Mouse (Mus musculus): Measurements from ENCODE around the gene Crym.

Crym gene

GRCm38 (mm10) chr7:120163581-120164251 is 38.2 kb downstream of the Crym start:
- no peak for DNase-seq (ENCODE audit: low spot score)

- no peak for DNase-seq (ENCODE audit: low spot score)
These were observed 43.7 kb downstream of the Crym start for GRCm38 (mm10) chr7:120158121-120158613.

GRCm38 (mm10) chr7:120157575-120158061 is 44.3 kb downstream of the Crym start:
- DNase-seq (ENCODE audit: low spot score) = no peak

- no peak for DNase-seq (ENCODE audit: low spot score)
These were observed 45.0 kb downstream of the Crym start for GRCm38 (mm10) chr7:120156841-120157409.

- no peak for DNase-seq (ENCODE audit: low spot score)
These were observed 51.0 kb downstream of the Crym start for GRCm38 (mm10) chr7:120150898-120151297.

- no peak for DNase-seq (ENCODE audit: low spot score)
These were observed 51.7 kb downstream of the Crym start for GRCm38 (mm10) chr7:120150257-120150656.

- DNase-seq (ENCODE audit: low spot score) = no peak
These were observed 56.7 kb downstream of the Crym start, which contains the start of gene Zp2 for GRCm38 (mm10) chr7:120145191-120145590. TSS of gene Zp2 (minus strand) at chr7:120145291.

GRCm38 (mm10) chr7:120142743-120143142 is 59.2 kb downstream of the Crym start:
- no peak for DNase-seq (ENCODE audit: low spot score)

Measured in c-Kit-positive CD71-positive TER-119-positive erythroid progenitor cells, embryonic 14.5 days (primary cell).